Mouse (Mus musculus) thymus, postnatal 36 days (tissue): Measurements from ENCODE around the gene Akr1b7.
A peak's percentile ranks its signal among the peaks of the same experiment; 100 is the strongest.
"Not testable (repeated sequence)": the region's sequence is repeated elsewhere in the genome, so short reads cannot be mapped to it uniquely, and the experiment has no call there.

Source experiments
- DNase-seq, 2 experiments: peaks; one replicate each; pipeline ENCODE4 v3.0.0; 2022; ENCODE audit warnings: mixed read lengths in 2 of 2

Akr1b7 gene

DNA sequence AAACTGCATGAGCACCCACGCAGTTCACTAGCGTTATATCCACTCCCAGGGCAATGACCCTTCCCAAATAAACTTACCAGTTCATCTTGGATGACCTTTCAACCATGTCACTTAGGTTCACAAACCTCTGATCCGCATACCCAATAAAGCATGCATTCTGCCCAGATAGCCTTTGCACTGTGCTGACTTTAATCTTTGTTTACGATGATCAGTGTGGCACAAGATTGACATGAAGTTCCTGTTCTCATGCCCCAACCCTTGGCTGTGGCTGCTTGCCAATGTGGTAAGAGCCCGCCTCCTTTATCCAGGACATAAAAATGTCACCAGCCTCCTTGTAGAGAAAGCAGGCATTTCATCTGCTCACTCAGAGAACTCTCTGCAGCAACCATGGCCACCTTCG is at the start of gene Akr1b7:
Gene Akr1b7 (plus strand): TSS at position 312 of the 400 bp plus-strand sequence.
- no peak for DNase-seq

DNA sequence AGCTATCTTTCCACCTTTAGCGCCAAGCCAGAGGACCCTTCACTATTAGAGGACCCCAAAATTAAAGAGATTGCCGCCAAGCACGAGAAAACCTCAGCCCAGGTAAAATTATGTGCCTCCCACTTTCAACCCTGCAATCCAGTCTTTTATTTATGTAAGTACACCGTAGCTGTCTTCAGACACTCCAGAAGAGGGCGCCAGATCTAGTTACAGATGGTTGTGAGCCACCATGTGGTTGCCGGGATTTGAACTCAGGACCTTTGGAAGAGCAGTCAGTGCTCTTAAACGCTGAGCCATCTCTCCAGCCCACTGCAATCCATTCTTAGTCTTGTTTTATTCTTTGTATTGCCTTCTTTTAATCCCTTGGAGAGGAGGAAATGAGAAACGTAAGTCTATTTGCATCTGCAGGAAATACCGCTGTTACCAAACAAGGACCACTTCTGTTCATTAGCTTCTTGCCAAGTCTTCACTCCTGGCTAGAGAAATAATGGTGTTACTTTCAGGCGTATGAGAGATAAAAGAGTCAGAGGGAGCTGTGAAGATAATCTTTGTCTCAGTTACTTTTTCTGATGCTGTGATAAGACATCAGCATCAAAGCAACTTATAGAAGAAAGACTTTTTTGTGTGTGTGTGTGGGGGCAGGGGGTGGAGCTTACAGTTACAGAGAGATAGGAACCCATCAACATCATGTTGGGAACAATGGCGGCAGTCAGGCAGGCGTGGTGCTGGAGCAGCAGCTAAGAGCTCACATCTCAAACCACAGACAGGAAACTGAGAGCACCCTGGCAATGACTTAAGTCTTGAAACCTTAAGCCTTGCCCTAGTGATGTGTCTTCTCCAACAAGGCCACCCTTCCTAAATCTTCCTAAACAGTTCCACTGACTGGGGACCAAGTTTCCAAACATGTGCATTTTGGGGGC is 47.7 kb upstream of the Akr1b7 start:
- peak; percentile 28 to 60 for DNase-seq

DNA sequence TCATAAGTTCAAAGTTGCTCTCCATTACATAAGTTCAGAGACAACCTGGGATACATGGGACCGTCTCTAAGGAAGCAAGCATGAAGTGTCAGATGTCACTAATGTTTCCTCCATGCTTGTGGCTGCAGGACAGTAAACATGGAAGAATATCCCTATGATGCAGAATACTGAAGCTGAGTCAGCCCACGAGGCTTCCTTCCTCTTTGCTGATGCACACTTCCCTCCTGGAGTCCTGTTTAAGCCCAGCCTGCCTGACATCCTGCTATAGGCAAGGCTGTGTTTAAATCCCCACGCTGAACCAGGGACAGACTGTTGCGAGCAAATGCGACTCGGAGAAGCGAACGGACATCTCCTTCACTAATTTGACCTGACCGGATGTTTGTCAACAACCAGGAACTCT is 44.1 kb upstream of the Akr1b7 start:
- no peak for DNase-seq

DNA sequence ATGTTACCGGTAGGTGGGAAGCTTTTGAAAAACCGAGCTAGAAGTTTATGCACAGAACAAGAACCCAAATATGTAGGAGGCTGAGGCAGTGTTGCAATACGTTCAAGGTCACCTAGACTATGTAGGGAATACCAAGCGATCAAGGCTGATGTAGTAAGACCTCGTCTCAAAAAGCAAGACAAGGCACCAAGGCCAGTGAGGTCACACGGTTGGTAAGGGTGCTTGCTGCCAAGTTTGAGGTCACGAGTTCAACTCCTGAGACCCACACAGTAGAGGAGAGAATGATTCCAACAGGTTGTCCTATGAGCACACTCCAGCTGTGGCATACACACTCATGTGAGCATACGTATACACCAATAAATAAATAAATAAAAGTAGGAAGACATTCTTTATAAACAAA is 42.1 kb upstream of the Akr1b7 start:
- no peak for DNase-seq

DNA sequence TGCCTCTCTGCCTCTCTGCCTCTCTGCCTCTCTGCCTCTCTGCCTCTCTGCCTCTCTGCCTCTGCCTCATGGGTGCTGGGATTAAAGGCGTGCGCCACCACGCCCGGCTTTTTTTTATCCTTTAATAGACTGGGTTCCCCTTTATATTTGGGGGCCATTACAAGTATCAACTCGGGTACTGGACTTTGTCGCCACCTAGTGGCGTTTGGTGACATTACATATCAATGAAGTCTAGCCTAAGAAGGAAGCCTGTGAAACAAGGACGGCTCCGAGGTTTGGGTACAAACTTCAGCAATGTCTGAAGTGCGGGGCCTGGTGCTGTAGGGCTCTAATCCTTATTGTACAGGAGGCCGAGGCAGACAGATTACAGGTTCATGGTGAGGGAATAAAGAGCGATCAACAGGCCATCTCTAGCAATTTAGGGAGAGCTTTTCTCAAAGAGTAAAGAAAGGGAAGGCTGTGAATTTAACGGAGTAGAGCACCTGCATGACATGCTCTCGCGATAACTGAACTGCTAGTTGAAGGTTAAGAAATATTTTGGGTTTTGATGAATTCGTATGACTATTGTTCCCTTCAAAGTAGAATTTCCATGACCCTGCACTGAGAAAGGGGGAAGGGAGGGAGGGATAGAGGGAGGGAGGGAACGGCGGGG is 40.3 kb upstream of the Akr1b7 start:
- peak; percentile 71 to 79 for DNase-seq

DNA sequence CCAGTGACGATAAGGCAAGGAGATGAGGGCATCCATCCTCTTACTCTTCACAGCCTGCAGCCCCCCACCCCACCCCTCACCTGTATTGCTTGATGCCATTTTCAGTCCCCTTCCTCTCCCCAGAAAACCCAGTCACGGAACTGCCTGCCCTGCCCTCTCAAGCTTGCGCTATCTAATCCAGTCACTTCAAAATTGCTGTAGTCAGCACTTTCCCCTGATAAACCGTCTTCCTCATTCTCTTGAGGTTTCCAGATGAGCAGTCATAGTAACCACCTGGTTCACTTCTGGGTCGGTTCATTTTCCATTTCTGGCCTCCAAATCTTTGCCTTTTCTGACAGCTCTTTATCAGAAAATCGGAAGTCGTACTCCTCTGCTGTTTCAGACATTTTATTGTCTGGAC is 38.3 kb upstream of the Akr1b7 start:
- peak in 1 of 2 experiments; percentile 9 for DNase-seq

DNA sequence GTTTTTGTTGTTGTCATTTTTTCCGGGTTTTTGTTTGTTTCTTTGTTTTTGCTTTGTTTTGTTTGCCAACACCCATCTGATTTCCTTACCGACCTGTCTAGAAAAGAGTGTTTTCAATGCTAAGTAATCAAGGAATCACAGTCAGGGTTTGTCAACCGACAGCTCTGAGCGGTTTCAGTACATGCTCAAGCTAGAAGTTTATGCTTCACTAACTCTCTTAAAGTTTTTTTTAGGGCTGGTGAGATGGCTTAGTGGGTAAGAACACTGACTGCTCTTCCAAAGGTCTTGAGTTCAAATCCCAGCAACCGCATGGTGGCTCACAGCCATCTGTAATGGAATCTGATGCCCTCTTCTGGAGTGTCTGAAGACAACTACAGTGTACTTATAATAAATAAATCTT is 36.2 kb upstream of the Akr1b7 start:
- DNase-seq = not testable (repeated sequence)

DNA sequence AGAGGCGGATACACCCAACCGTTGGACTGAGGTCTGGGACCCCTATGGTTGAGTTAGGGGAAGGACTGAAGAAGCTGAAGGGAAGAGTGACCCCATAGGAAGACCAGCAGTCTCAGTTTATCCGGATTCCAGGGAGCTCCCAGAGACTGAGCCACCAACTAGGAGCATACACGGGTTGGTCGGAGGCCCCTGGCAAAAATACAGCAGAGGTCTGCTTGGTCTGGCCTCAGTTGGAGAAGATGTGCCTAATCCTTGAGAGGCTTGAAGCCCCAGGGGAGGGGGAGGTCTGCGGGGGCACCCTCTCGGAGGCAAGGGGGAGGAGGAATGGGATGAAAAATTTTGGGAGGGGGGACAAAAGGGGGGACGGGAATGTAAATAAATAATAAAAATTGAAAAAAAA is 28.7 kb upstream of the Akr1b7 start:
- DNase-seq = peak in 1 of 2 experiments; percentile 7

DNA sequence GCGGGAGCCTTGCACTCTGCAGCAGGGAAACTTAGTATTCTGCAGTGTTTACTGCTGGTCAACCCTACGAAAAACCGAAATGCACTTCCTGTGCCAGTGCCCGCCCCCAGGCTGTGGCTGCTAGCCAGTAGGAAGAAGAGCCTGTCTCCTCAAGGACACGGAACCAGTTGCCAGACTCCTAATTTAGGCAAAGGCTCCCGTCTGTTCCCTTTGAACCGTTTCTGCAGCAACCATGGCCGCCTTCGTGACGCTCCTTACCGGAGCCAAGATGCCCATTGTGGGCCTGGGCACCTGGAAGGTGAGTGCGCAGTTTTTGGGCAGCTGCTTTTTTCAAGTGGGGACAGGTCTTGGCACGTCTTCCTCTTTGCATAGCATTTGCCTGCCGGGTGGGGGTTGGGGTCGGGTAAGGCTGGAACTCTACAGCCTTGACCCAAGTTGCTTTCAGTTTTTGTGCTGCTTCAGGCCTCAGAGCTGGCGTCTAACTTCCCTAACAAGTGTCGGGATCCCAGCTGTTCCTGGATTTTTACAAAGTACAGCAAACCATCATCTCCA is 27.9 kb upstream of the Akr1b7 start, which contains the start of gene Akr1b10:
Gene Akr1b10 (plus strand): TSS at position 109 of the 552 bp plus-strand sequence.
- peak; percentile 71 to 76 for DNase-seq

DNA sequence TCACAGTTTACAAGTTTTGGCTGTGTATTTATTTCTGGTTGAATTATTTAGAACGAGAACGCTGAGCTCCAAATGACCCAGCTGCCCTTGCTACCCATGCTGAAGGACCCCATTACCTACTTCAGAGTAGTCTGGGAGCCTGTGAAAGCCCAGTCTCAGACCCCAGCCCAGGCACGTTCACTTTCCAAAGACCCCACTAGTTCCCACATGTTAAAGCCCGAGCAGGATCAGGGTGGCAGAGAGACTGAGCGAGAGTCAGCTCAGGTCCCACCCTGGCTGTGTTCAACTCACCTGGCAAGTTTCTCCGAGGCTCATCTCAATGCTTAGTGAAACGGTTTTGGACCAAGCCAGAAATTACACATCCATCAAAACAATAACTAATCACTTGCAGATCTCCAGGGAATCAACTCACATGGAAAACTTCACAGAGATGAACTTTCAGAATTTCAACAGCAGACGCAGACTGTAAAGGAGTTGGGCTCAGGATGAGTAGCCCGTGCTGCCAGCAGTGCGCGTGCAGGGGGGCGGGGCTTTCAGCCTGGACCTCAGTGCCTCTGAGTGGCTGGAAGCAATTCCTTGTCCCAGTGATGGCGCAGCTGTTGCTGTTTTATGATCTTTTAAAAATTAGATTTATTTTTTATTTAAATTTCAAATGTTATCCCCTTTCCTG is 27.3 kb upstream of the Akr1b7 start:
- DNase-seq = peak; percentile 35 to 44

DNA sequence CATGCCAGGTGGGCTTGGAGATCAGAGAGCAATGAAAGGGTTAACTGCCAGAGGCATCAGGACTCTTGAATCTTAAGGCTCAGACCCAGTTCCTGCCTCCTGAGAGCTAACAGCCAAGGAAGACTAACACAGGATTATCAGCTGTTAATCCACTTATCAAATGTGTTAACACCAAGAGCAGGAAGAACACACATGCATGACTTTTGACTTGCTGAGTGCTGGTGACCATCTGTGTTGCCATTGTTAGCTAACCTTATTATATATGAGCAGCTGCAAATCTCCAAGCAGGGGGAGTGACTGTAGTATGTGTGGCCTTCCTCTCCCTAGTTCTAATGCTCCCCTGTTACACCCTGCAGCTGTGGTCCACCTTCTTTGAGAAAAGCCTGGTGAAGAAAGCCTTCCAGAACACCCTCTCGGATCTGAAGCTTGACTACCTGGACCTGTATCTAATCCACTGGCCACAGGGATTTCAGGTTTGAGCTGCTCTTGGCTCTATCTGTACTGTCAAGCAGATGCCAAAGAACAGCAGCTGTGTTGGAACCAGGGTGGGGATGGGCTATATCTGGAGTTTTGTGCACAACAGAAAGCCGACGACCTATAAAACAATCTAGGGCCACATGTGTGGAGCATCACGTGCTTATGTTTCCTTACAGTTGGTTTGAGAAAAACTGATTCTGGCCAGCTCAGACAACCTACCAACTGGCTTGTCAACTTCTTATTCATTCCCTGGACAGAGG is 23.5 kb upstream of the Akr1b7 start:
- DNase-seq = no peak

DNA sequence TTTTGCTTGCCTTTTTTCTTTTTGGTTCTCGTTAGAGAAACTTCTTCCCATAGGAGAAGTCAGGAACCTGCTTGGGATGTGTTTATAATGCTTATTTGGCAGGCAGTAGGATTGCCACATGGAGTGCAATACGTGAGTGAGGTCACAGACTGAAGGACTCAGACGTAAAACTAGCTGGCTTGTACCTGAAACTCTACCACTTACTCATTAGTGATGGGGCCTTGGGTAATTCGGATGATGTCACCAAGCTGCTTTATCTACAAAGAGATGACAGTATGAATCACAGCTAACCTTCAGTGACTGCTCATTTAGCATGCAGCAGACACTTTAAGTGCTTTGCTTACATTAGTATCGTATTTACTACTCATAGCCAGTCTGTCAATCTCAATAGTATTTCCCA is 16.2 kb upstream of the Akr1b7 start:
- DNase-seq = no peak

DNA sequence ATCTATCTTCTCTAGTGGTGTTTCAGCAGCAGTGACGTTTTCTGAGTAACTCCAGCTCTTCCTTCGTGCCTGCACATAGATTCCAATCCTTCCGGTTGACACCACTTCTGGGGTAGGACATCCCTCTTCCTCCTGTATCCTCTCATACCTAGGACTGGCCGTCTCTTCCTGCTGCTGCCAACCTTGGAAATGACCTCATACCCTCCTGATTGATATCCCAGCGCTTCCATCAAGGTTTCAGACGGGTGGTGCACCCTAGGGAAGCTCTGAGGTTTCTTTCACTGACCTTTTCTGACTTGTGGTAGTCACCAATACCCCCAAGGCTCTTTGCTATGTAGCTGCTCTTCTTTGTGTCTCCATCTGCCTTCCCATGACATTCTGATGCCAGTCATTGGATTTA is 13.7 kb upstream of the Akr1b7 start:
- DNase-seq = no peak

DNA sequence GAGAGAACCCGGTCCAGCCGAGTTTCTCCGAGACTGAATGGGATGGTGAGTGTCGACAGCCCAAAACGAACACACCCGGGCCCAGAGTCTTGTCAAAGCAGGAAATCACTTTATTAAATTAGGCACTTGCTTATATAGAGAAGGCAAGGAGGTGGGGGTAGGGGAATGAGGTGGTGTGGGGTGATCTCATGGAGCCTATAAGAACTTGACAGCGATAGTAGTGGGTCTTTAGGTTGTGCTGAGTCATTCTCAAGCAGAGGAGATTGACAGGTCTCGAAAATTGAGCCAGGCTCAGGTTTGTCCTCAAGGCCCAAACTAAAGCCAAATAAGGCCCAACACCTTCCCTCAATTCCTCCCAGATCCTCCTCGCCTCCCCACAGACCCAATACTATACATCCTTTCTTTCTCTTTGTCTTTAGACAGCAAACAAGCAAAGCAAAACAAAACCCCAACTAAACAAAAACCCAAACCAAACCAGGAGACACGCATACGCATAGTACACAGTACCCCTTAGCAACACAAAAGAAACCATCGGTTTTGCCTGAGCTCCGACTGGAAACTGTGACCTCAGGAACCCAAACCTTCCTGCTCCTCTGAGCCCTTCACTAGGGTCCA is 12.4 kb upstream of the Akr1b7 start:
- no peak for DNase-seq

DNA sequence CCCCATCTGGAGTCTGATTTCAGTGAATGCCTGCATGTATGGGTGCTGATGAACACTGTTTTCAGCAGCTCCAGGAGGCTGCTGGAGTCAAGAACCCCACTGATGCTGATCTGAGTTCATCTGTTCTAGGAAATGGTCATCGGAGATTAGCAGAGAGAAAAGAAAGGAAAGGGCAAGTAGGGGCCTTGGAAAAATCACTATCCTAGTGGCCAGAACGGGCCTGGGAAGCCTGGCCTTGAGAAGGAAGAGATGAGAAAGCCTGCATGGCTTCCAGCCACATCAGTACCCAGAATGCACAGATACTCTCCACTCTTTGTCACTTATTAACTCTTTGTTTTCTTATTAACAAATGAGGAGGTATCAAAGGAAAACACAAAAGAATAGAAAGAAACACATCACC is 11.4 kb upstream of the Akr1b7 start:
- no peak for DNase-seq

DNA sequence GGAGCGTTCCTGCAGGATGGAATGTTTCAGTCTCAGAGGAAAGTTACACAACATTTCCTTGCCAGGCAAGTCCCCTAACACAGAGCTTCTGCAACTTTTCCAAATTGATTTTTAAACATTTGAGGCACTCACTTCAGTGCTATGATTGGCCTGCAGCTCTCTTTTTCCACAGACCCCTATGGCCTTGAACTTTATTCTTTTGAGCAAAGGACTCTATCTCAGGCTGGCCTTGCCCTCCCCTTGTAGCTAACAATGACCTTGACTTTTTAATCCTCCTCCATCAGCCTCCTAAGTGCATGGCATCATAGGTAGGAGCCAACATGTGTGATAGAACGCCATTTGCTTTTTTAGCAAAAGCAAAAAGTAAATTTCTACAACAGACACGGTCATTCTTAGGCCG is 5.4 kb upstream of the Akr1b7 start:
- DNase-seq = no peak

DNA sequence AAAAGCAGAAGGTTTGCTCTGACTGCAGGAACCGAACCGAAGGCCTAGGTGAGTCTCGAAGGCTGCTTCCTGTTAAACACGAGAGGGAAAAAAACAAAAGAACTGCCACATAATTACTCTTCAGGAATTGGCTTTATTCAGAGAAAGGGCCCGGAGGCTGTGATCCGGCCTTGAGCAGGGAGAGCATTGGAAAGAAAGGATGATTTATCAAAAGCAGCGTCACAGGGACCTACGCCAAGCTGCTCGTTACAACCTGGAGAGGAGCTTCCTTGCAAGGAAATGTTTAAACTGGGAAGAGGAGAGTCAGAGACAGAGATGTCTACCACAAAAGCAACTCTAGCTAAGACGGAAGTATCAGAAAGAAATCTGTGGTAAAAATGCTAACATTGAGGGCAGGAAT is 4.7 kb upstream of the Akr1b7 start:
- no peak for DNase-seq

DNA sequence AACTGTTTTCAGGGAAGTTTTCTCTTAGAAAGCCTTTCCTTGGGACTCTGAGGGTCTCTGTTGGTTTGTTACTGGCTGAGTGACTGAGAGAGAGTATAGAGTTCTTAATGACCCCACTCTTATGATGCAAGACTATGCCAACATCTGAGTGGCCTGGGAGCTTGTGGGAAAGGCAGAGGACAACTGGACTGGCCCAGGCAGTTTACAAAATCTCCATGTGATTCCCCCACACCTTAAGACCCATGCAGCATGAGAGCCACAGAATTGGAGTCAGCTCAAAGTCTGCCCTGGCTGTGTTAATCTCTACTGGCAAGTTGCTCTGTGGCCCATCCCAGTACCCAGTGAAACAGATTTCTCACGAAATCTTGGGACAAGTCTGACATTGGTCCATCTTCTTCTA is 554 bp downstream of the Akr1b7 start:
- DNase-seq = no peak

DNA sequence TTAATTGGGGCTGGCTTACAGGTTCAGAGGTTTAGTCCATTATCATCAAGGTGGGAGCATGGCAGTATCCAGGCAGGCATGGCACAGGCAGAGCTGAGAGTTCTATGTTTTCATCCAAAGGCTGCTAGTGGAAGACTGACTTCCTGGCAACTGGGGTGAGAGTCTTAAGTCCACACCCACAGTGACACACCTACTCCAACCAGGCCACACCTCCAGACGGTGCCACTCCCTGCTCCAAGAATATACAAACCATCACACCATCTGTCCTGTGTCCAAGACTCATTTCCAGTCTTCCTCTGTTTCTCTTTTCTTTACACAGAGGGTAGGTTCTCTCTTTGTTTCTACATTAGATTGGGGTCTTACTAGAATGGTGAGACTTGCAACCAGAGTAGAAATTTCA is 1.3 kb downstream of the Akr1b7 start:
- not testable (repeated sequence) for DNase-seq

DNA sequence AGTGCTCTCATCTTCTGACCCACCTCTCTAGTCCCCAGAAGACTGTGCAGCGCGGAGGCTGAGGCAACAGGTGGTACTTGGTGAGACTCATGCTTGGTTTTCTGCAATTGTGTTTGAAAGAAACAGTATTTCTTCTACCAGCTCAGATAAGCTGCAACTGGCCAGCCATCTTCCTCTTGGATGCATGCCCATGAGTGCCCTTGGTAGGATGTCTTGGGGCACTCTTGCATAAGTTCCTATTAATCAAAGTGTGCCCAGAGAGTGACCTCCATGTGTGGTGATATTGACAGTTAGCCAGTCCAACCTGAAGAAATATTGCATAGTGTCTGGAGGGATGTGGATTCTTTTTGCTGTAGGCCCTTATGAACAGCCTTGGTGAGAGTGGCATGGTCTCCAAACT is 4.4 kb downstream of the Akr1b7 start:
- DNase-seq = no peak

DNA sequence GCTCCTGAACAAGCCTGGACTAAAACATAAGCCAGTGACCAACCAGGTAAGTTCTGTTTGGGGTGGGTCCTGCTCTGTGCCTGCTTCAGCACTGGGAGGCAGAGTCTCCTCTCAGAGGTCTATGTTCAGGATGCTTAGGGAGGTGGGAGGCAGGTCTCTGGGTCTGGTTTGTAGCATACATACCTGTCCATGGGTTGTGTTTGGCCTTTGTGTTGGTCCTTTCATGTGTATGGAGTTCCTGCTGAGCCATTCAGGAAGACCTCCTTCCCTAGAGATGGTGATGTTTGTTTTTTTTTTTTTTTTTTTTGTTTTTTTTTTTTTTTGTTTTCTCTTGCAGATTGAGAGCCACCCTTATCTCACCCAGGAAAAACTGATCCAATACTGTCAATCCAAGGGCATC is 6.9 kb downstream of the Akr1b7 start:
- DNase-seq = no peak

DNA sequence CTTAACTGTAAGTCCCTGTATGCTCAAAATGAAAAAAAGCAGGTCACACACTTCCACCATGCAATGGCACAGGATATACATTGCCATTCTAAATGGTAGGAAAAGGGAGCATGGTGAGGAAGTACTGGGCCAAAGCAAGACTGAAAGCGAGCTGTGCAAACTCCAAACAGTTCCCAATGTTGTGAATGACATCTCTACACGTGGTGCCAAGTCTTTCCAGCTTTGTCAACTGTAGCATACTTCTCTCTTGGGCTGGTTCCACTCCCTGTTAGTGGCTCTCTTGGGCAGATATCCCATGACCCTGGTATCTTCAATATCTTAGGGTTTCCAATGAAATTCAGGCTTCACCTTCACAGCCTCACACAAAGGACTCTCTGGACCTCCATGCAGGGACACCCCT is 26.9 kb downstream of the Akr1b7 start:
- DNase-seq = no peak
